Mouse (Mus musculus) embryonic fibroblast, embryonic 13.5 days (primary cell): ENCODE data around the gene Npr1.

Source experiments
- CTCF ChIP-seq: IDR thresholded peaks from 2 replicates; pipeline ENCODE4 v1.5.1; 2011; ENCODE audit warnings: mild to moderate bottlenecking, control low read depth, low read length, moderate library complexity, borderline replicate concordance; ENCODE audit not compliant: insufficient read depth
- POLR2A ChIP-seq: IDR thresholded peaks from 2 replicates; pipeline ENCODE4 v1.6.1; 2011; ENCODE audit warnings: low read depth, mild to moderate bottlenecking, control low read depth, low read length, moderate library complexity

- TF ChIP-seq POLR2A = peak; percentile 78
- TF ChIP-seq CTCF = no peak
Measured at GRCm38 (mm10) chr3:90508950-90509746, 43.5 kb upstream of the Npr1 start, which contains the start of gene Chtop.
